Mouse (Mus musculus) intestine, embryonic 16.5 days (tissue): Measurements from ENCODE around the gene Mcrip2. TPM values are rescaled to one million over a fixed set of nuclear protein-coding genes. Genes with fewer than 3 reads are reported as not detected.

Source experiments
- ATAC-seq: fragments of 200-750 bp; cut with Nextera tagmentation; 2 replicates; pipeline ENCODE4 v1.8.0; 2017; ENCODE audit warnings: moderate TSS enrichment, moderate library complexity
- H3K27ac ChIP-seq: fragments of 300-500 bp; sonication (generic); 2 replicates; pipeline ENCODE4 v1.5.1; 2014; ENCODE audit warnings: mild to moderate bottlenecking, low read length
- H3K27me3 ChIP-seq: fragments of 300-500 bp; sonication (generic); replicated peaks from 2 replicates; pipeline ENCODE4 v1.6.1; 2014; ENCODE audit warnings: low read length, control low read depth, mixed read lengths; ENCODE audit not compliant: control insufficient read depth, insufficient read depth
- H3K36me3 ChIP-seq: fragments of 300-500 bp; sonication (generic); 2 replicates; pipeline ENCODE4 v1.6.1; 2014; ENCODE audit warnings: low read length, control low read depth; ENCODE audit not compliant: control insufficient read depth, insufficient read depth
- H3K4me1 ChIP-seq: fragments of 300-500 bp; sonication (generic); 2 replicates; pipeline ENCODE4 v1.6.1; 2014; ENCODE audit warnings: low read length, control low read depth, mixed read lengths; ENCODE audit not compliant: control insufficient read depth, insufficient read depth
- H3K4me2 ChIP-seq: fragments of 300-500 bp; sonication (generic); 2 replicates; pipeline ENCODE4 v1.6.1; 2014; ENCODE audit warnings: low read depth, low read length, control low read depth
- H3K4me3 ChIP-seq: fragments of 300-500 bp; sonication (generic); 2 replicates; pipeline ENCODE4 v1.5.1; 2014; ENCODE audit warnings: mild to moderate bottlenecking, low read length
- H3K9ac ChIP-seq: fragments of 300-500 bp; sonication (generic); 2 replicates; pipeline ENCODE4 v1.6.1; 2014; ENCODE audit warnings: low read depth, low read length
- H3K9me3 ChIP-seq: fragments of 300-500 bp; sonication (generic); 2 replicates; pipeline ENCODE4 v1.6.1; 2016; ENCODE audit warnings: low read length, control low read depth; ENCODE audit not compliant: control insufficient read depth
- WGBS: fragments of 180-500 bp; shearing (Covaris S2); extraction: QIAGEN DNeasy Blood & Tissue Kit; methylation state at CpG from one replicate; pipeline ENCODE4 v1.1.7; 2014; 5-methylcytosine and 5-hydroxymethylcytosine counted together
- polyA plus RNA-seq: library from polyadenylated mRNA; unstranded; fragments of >200 nt; fragmentation: Nextera tagmentation; extraction: Ambion mirVana; gene quantifications from 2 replicates; pipeline ENCODE4 v1.2.1, GENCODE M21; 2015

Mcrip2 gene
- polyA plus RNA-seq, 1 experiment from 2014 or later, result 89.3 TPM

DNA sequence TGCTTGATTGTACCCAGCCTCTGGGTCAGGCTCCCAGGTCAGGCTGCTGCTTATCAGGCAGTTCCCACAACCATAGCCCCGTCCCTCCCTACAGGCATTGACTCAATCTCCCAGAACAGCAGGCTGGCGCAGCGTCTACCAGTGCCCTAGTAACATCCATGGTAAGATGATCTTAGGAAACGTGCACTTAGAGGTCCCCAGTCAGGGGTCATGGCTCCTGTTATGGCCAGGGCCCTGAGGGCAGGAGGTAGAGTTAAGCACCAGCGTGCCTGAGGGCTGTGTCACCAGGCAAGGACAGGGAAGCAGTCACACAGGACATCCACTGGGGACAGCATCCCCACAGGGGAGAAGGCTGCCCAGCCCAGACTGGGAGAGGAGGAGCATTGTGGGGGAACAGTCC, 13.7 kb upstream of the Mcrip2 start:
- 46% methylated on average over 5 of the region's 5 CpGs for WGBS
- Histone ChIP-seq H3K4me1 (no peaks in the 10 kb centered on the region), H3K9me3 (no peaks in the 10 kb centered on the region), H3K27me3 (no peaks in the 10 kb centered on the region), H3K4me3 (no peak overlapping the region), H3K36me3 (peaks cover 14% of the 10 kb centered on the region; the same call in 1 of the 2 replicates), H3K4me2 (no peak overlapping the region), H3K27ac (no peak overlapping the region), H3K9ac (no peak overlapping the region)
- no peak for ATAC-seq

DNA sequence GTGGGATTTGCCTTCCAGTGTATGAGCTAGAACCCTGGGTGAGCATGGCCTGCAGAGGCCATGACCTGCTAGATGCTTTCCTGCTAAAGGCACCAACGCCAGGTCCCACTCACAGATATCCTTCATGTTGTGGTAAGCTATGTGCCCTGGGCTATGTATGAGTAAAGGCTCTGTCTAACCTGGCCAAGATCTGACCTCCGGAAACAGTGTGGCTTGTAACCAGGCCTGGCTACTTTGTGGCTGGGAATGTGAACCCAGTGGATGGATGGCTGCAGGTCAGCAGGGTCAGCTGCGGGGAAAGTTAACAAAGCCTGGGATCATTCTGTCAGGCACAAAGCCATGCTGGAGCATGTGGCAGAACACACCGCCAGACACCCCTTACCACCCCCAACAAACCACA, 13.1 kb upstream of the Mcrip2 start:
- Histone ChIP-seq H3K4me2 (no peak overlapping the region), H3K27ac (no peak overlapping the region)
- no peak for ATAC-seq

DNA sequence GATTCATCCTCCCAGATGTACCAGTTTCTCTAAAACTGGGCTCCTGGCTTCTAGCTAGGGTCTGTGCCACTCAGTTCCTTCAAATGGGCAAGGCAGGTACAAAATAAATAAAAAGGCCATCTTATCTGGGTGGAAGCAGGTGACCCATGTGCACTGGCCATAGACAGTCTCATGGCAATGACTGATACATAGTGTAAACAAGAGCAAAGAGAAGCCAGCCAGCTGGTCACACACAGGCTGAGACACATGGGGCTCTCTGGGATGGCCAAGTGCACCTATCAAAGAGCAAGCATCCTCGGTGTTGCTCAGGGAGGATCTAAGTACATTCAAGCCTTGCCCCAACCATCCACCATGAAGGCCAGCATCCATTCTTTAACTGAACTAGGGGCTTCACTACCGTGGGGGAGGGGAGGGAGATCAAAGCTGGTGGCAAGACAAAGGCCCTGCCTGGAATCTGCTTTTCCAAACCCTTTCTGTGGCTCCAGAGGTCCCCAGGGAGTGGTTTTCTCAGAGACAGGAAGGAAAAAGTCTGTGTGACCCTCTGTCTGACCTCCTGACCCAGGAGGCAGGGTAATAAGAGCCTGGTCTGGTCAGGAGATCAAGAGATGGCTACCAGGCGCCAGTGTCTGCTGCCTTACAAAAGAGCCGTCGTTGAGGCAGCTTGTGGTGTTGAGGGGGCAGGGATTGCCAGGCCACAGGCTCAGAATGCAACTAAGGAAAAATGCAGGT, 12.5 kb upstream of the Mcrip2 start:
- no peak overlapping the region for H3K9ac ChIP-seq
- H3K36me3 ChIP-seq, result peaks cover 14% of the 10 kb centered on the region; the same call in 1 of the 2 replicates
- no peak overlapping the region for H3K4me2 ChIP-seq
- no peaks in the 10 kb centered on the region for H3K9me3 ChIP-seq
- WGBS, result 22% methylated on average over 5 of the region's 5 CpGs
- H3K4me3 ChIP-seq, result no peak overlapping the region
- H3K27me3 ChIP-seq, result no peaks in the 10 kb centered on the region
- no peak overlapping the region for H3K27ac ChIP-seq
- H3K4me1 ChIP-seq, result peaks cover 10% of the 10 kb centered on the region
- ATAC-seq, result no peak

More for the DNA sequence above, 13.1 kb upstream of the Mcrip2 start:
- H3K27me3 ChIP-seq, result no peaks in the 10 kb centered on the region
- no peaks in the 10 kb centered on the region for H3K9me3 ChIP-seq
- peaks cover 14% of the 10 kb centered on the region; the same call in 1 of the 2 replicates for H3K36me3 ChIP-seq
- H3K4me1 ChIP-seq, result peaks cover 4% of the 10 kb centered on the region; the same call in 1 of the 2 replicates
- H3K4me3 ChIP-seq, result no peak overlapping the region
- 40% methylated on average over 4 of the region's 4 CpGs for WGBS
- H3K9ac ChIP-seq, result no peak overlapping the region

DNA sequence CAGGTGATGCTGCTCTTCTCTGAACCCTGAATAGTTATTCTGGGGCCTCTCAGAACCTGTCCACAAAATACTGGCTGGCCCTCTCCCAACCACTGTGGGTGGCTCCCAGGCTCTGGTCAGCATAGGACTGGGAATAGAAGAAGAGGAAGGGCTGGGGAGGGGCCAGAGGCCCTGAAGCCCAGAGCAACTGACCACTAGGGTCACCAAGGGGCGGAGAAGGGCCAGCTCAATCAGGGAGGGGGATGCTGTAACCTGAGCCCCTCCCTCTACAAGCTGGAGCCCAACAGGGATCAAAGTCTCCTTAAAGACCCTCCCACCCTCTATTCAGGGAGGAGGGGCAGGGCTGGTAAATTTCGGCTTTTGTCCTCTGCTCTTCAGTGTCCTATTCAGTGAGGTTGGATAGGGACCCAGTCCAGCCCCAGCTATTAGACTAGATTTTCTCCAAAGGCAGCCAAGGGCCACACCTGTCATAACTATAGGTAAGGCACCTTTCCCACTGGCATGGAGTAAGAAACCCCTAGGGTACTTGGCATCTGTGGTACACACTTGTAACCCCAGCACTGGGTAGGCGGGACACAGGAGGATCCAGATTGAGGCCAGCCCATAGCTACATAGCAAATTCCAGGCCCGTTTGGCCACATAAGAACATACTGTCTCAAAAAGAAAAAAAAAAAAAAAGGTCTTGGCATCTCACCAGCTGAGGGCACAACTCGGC, 11.8 kb upstream of the Mcrip2 start, which contains the start of gene Wfikkn1:
Gene Wfikkn1, minus strand, starts transcription at position 663 of the 715 bp plus-strand sequence.
- no peak for ATAC-seq
- H3K9ac ChIP-seq, result no peak within 1 kb of the TSS
- no peak within 1 kb of the TSS for H3K27ac ChIP-seq
- no peak within 1 kb of the TSS for H3K4me2 ChIP-seq
- H3K36me3 ChIP-seq, result peaks cover 14% of the 10 kb centered on the region; the same call in 1 of the 2 replicates
- H3K9me3 ChIP-seq, result no peaks in the 10 kb centered on the region
- H3K4me3 ChIP-seq, result no peak within 1 kb of the TSS
- no peaks in the 10 kb centered on the region for H3K27me3 ChIP-seq
- peaks cover 13% of the 10 kb centered on the region for H3K4me1 ChIP-seq
- 39% methylated on average over 5 of the region's 5 CpGs for WGBS

DNA sequence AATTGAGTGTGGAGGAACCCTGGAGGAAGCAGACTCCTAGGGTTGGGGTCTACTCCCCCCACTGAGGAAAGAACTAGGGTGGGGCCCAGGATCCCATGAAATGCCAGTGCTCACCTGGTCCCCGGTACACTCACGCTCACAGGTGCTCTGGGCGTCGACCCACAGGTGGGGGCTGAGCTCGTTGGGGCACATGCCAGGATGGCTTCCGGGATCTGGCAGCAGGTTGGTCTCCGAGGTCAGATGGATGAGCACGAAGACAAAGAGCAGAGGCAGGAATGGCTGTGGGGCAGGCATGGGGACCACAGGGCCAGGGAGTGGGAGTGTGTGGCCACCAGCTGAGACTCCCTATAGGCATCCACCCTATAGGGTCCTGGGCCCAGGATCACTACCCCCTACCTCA, 11.2 kb upstream of the Mcrip2 start:
- 75% methylated on average over 8 of the region's 8 CpGs for WGBS
- no peak for ATAC-seq
- peaks cover 14% of the 10 kb centered on the region; the same call in 1 of the 2 replicates for H3K36me3 ChIP-seq
- no peaks in the 10 kb centered on the region for H3K9me3 ChIP-seq
- no peak overlapping the region for H3K27ac ChIP-seq
- no peak overlapping the region for H3K4me2 ChIP-seq
- no peak overlapping the region for H3K4me3 ChIP-seq
- H3K9ac ChIP-seq, result no peak overlapping the region
- no peaks in the 10 kb centered on the region for H3K27me3 ChIP-seq
- peaks cover 13% of the 10 kb centered on the region for H3K4me1 ChIP-seq

DNA sequence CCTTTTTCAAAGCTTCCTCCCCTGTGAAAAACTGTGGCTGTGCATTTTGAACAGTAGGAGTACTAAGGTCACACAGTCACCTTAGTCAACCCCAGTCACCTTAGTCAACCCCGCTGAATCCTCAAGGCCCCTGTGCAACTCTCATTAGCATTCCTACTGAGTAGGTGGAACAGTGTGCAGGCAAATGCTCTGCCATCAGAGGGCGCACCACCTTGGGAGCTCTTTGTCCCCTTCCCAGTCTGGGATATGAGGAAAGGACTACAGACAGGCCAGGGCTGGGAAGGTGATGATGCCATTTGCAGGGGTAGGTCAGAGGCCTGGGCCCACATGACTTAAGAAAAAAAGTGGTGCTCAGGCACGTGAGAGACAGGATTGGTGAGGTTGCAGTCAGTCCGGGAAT, 10.7 kb upstream of the Mcrip2 start:
- H3K9ac ChIP-seq, result no peak overlapping the region
- H3K27ac ChIP-seq, result no peak overlapping the region
- H3K27me3 ChIP-seq, result no peaks in the 10 kb centered on the region
- ATAC-seq, result no peak
- H3K4me2 ChIP-seq, result no peak overlapping the region
- peaks cover 15% of the 10 kb centered on the region for H3K4me1 ChIP-seq
- no peaks in the 10 kb centered on the region for H3K9me3 ChIP-seq
- peaks cover 14% of the 10 kb centered on the region; the same call in 1 of the 2 replicates for H3K36me3 ChIP-seq
- WGBS, result 55% methylated on average over 4 of the region's 4 CpGs
- H3K4me3 ChIP-seq, result no peak overlapping the region

DNA sequence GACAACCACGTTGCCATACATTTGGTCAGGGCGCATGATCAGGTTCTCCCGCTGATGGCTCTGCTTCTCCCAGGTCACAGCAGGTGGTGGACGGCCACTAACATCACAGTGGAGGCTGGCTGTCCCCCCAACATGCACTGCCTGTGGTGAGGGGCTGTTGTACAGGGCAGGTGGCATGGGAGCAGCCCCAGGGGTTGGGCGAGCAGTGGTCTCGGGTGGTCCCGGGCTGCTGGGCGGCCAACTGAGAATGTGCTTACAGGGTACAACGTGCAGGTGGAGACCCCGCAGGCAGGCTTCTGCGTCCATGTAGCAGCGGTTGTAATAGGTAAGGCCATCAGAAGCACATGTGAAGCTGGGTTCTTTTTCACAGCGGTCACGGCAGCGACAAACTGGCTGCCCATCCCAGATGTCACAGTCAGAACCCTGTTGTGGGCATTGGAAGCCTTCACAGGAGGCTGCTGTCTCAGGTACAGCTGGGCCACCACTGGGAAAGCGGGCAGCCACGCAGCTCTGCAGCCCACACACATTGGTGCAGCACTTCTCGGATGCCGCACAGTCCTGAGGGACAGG, 10.1 kb upstream of the Mcrip2 start:
- H3K4me3 ChIP-seq, result no peak overlapping the region
- no peak overlapping the region for H3K4me2 ChIP-seq
- no peak for ATAC-seq
- H3K36me3 ChIP-seq, result peaks cover 14% of the 10 kb centered on the region; the same call in 1 of the 2 replicates
- WGBS, result 91% methylated on average over 19 of the region's 19 CpGs
- H3K9ac ChIP-seq, result no peak overlapping the region
- no peaks in the 10 kb centered on the region for H3K27me3 ChIP-seq
- H3K27ac ChIP-seq, result no peak overlapping the region
- no peaks in the 10 kb centered on the region for H3K9me3 ChIP-seq
- peaks cover 19% of the 10 kb centered on the region for H3K4me1 ChIP-seq

DNA sequence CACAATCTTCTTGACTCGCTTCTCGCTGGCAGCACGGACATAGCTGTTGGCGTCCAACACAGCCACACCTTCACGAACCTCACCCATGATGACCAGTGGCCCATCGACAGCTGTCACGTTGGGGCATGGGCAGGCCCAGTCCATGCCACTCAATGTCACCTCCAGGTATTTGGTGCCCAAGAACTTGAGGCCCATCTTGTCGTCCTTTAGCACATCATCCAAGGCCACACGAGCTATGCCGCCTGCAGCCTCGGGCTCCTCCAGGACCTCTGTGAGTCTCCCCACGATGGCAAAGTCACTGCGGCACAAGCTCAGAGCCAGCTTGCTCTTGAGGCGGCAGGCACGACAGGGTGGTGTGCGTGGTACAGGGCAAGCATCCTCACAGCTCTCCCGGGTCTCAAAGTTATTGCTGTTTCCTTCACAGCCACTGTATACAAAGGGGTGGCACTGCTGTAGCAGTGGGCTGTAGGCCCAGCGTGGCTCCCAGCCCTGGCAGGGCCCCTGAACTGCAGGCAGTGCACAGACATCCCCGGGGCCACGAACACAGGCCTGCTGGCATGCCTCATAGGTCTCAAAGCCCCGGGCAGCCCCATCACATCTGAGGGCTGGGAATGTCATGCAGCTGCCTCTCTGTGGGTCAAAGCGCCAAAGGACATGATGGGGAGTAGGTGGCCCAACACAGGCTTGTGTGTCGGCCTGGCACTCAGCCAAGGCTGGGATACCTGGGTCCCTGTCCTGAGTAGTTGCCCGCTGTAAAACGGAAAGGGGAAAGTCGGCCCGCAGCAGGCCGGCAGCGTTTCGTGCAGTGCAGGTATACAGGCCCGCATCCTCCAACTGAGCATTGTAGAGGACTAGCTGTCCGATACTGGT, 9.4 kb upstream of the Mcrip2 start:
- no peak overlapping the region for H3K4me3 ChIP-seq
- no peak for ATAC-seq
- H3K4me1 ChIP-seq, result peaks cover 19% of the 10 kb centered on the region
- H3K27ac ChIP-seq, result no peak overlapping the region
- H3K9ac ChIP-seq, result no peak overlapping the region
- no peaks in the 10 kb centered on the region for H3K27me3 ChIP-seq
- no peaks in the 10 kb centered on the region for H3K9me3 ChIP-seq
- peaks cover 8% of the 10 kb centered on the region; the same call in 1 of the 2 replicates for H3K36me3 ChIP-seq
- no peak overlapping the region for H3K4me2 ChIP-seq
- 92% methylated on average over 32 of the region's 32 CpGs for WGBS
